Comparison of ENCODE assay signal across 23 mouse cellular contexts in the genomic region with DNA sequence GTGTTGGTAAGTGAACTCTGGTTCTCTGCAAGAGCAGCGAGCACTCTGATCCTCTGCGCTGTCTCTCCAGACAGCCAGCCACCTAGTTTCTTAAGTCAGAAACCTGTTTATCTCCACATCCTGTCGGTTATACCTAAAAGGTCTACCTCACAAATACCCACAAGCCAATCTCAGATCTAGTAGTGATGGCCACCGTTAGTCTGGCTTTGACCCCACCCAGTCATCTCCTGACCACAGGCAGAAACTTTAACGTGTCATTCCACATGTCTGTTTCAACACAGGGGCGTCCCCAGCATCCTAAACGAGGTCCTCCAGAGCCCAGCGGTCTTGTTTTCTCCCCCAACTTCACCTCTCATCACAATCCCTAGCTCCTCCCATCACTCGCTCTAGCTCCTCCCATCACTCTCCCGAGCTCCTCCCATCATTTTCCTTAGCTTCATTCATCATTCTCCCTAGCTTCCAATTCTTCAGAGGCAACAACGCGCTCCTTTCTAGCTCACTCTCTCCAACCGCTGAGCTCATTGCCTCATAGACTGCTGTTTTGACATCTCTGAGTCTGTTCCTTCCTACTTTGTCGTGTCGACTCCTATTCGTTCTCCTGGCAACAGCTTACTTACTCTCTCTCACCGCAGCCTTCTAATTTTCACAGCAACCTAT. TPM values are rescaled to one million over a fixed set of nuclear protein-coding genes. Genes with fewer than 3 reads are reported as not detected.
DNase-seq lines count a peak whose midpoint lies in the region; ATAC-seq lines count a peak whose summit lies in the region.
"Had no signal": no experiment of that assay in that cellular context is flagged by ENCODE, and none has a peak within 500 bp of the region (broad histone marks: within the 10 kb centered on the region; RNA-seq: fewer than 3 reads in every experiment).

No protein-coding gene starts in this region.

- ATAC-seq in liver, embryonic 16.5 days (ENCODE audit: low read depth), result peak; percentile 32; the same call in 1 of the 2 replicates
- ATAC-seq in liver, embryonic 12.5 days, result no peak
- peak; percentile 70 for ATAC-seq in megakaryocyte progenitor cell, adult 5-6 weeks (replicated peaks; ENCODE audit: poor library complexity)
- ATAC-seq: intestine, embryonic 16.5 days; midbrain, embryonic 15.5 days had no signal

- no peak overlapping the region for H3K4me2 ChIP-seq in liver, embryonic 16.5 days (ENCODE audit: low read depth, low read length)
- H3K4me2 ChIP-seq in liver, embryonic 12.5 days, result no peak overlapping the region
- H3K4me2 ChIP-seq: embryonic facial prominence, embryonic 13.5 days; heart, embryonic 11.5 days; hindbrain, embryonic 13.5 days; limb, embryonic 12.5 days; lung, embryonic 14.5 days; midbrain, embryonic 15.5 days; neural tube, embryonic 12.5 days had no signal

- no peak overlapping the region for H3K9ac ChIP-seq in liver, embryonic 16.5 days (ENCODE audit: low read depth, low read length)
- no peak overlapping the region for H3K9ac ChIP-seq in liver, embryonic 12.5 days
- H3K9ac ChIP-seq: embryonic facial prominence, embryonic 13.5 days; hindbrain, embryonic 13.5 days; limb, embryonic 12.5 days; lung, embryonic 14.5 days; midbrain, embryonic 15.5 days; neural tube, embryonic 12.5 days had no signal

- H3K9me3 ChIP-seq in liver, embryonic 16.5 days (replicated peaks; ENCODE audit: control insufficient read depth, low read length), result no peaks in the 10 kb centered on the region
- H3K9me3 ChIP-seq in liver, embryonic 12.5 days (replicated peaks), result no peaks in the 10 kb centered on the region
- H3K9me3 ChIP-seq in midbrain, embryonic 10.5 days (replicated peaks), result no peaks in the 10 kb centered on the region
- H3K9me3 ChIP-seq: embryonic facial prominence, embryonic 13.5 days; hindbrain, embryonic 13.5 days; limb, embryonic 12.5 days; midbrain, embryonic 15.5 days; neural tube, embryonic 12.5 days had no signal

- H3K27ac ChIP-seq in liver, embryonic 16.5 days (ENCODE audit: low read length), result no peak overlapping the region; the same call in 1 of the 2 replicates
- no peak overlapping the region for H3K27ac ChIP-seq in liver, embryonic 12.5 days
- H3K27ac ChIP-seq in midbrain, embryonic 10.5 days (replicated peaks), result no peak overlapping the region
- H3K27ac ChIP-seq: embryonic facial prominence, embryonic 13.5 days; hindbrain, embryonic 13.5 days; layer of hippocampus, adult 2 months; limb, embryonic 12.5 days; macrophage; midbrain, embryonic 15.5 days; neural tube, embryonic 12.5 days had no signal

- WGBS in liver, embryonic 16.5 days (ENCODE audit: insufficient replicate concordance), result 46% methylated on average over 17 of the region's 17 CpGs
- 62% methylated on average over 17 of the region's 17 CpGs for WGBS in liver, embryonic 12.5 days (ENCODE audit: insufficient replicate concordance)
- WGBS in midbrain, embryonic 10.5 days, result 84% methylated on average over 17 of the region's 17 CpGs

- no peaks in the 10 kb centered on the region for H3K4me1 ChIP-seq in liver, embryonic 16.5 days (ENCODE audit: control insufficient read depth, low read depth, low read length)
- no peaks in the 10 kb centered on the region for H3K4me1 ChIP-seq in liver, embryonic 12.5 days
- peaks cover 31% of the 10 kb centered on the region for H3K4me1 ChIP-seq in midbrain, embryonic 10.5 days
- H3K4me1 ChIP-seq: embryonic facial prominence, embryonic 13.5 days; limb, embryonic 12.5 days; midbrain, embryonic 15.5 days; neural tube, embryonic 12.5 days had no signal

- no peaks in the 10 kb centered on the region for H3K27me3 ChIP-seq in liver, embryonic 16.5 days (ENCODE audit: control insufficient read depth, insufficient read depth, low read depth, low read length)
- no peaks in the 10 kb centered on the region for H3K27me3 ChIP-seq in liver, embryonic 12.5 days (replicated peaks)
- no peaks in the 10 kb centered on the region for H3K27me3 ChIP-seq in midbrain, embryonic 10.5 days (ENCODE audit: low read depth, poor library complexity, severe bottlenecking)
- H3K27me3 ChIP-seq: embryonic facial prominence, embryonic 13.5 days; hindbrain, embryonic 13.5 days; limb, embryonic 12.5 days; midbrain, embryonic 15.5 days; neural tube, embryonic 12.5 days had no signal

- no peak overlapping the region for H3K4me3 ChIP-seq in liver, embryonic 16.5 days (ENCODE audit: low read depth, low read length)
- H3K4me3 ChIP-seq in liver, embryonic 12.5 days, result no peak overlapping the region
- no peak overlapping the region for H3K4me3 ChIP-seq in midbrain, embryonic 10.5 days
- H3K4me3 ChIP-seq: embryonic facial prominence, embryonic 13.5 days; hindbrain, embryonic 13.5 days; layer of hippocampus, adult 2 months; limb, embryonic 12.5 days; midbrain, embryonic 15.5 days; neural tube, embryonic 12.5 days had no signal

- peak; percentile 62 for DNase-seq in T-cell, adult 2 months (ENCODE audit: low spot score)
- peak; percentile 41 for DNase-seq in thymus, postnatal 14 days
- DNase-seq in midbrain, embryonic 10.5 days (ENCODE audit: low spot score), result no peak
- DNase-seq in kidney, postnatal 4 days, result no peak
- DNase-seq in adrenal gland, postnatal 4 days (ENCODE audit: low spot score in 2 of 2), result no peak
- DNase-seq: adrenal gland, adult 8-10 months; cerebellum, adult 18-20 months; gastrocnemius, postnatal 36 days; heart, postnatal 14 days; lung, embryonic 14.5 days had no signal

- no peaks in the 10 kb centered on the region for H3K36me3 ChIP-seq in liver, embryonic 16.5 days (ENCODE audit: control insufficient read depth, insufficient read depth)
- no peaks in the 10 kb centered on the region for H3K36me3 ChIP-seq in liver, embryonic 12.5 days
- H3K36me3 ChIP-seq in midbrain, embryonic 10.5 days, result no peaks in the 10 kb centered on the region
- H3K36me3 ChIP-seq: embryonic facial prominence, embryonic 13.5 days; G1E; hindbrain, embryonic 13.5 days; limb, embryonic 12.5 days; midbrain, embryonic 15.5 days; neural tube, embryonic 12.5 days had no signal

RNA-seq across cellular contexts. Expression of gene Cxcr4, which starts 22.0 kb away (rescaled TPM):
- 2.5 TPM in 2 replicates for polyA plus RNA-seq in liver, embryonic 16.5 days (2015; fragmentation: Nextera tagmentation; extraction: Ambion mirVana)
- 0.88 and 0.93 TPM in 2 replicates for polyA plus RNA-seq in liver, embryonic 12.5 days (2016; fragmentation: Nextera tagmentation; extraction: Ambion mirVana)
- 268 and 279 TPM in 2 replicates for total RNA-seq in megakaryocyte progenitor cell, adult 5-6 weeks (2015)
- 187 and 192 TPM in 2 replicates for total RNA-seq in megakaryocyte progenitor cell, adult 5-6 weeks (2017)
- polyA plus RNA-seq in midbrain, embryonic 10.5 days (2016; fragmentation: Nextera tagmentation; extraction: Ambion mirVana), result 18.6 and 20.2 TPM in 2 replicates
- 10 to 100 TPM; 35.9 to 37.7 TPM for total RNA-seq in adrenal gland, postnatal 4 days (2021)
- polyA plus RNA-seq: G1E had no signal

Comparison
In these comparisons a context has a peak if more than half of its experiments do, and no peak if none do; other contexts are left out.
1. DNase-seq: peak in T-cell, adult 2 months (single experiment) and thymus, postnatal 14 days (single experiment); none in midbrain, embryonic 10.5 days (single experiment), kidney, postnatal 4 days (0 of 2) and adrenal gland, postnatal 4 days (0 of 2).